Mouse (Mus musculus): ENCODE results near the gene Grm3. TPM values are rescaled to one million over a fixed set of nuclear protein-coding genes. Genes with fewer than 3 reads are reported as not detected.

Grm3 gene
- polyA plus RNA-seq, 1 experiment: not detected

- 49% methylated on average over 2 of the region's 2 CpGs for WGBS
- Histone ChIP-seq H3K4me3 (ENCODE audit: low read depth, low read length) (no peak overlapping the region), H3K27ac (ENCODE audit: insufficient read depth, low read depth, low read length) (no peak overlapping the region), H3K27me3 (ENCODE audit: control insufficient read depth, insufficient read depth, low read length) (no peaks in the 10 kb centered on the region), H3K36me3 (ENCODE audit: control insufficient read depth, insufficient read depth, low read length) (no peaks in the 10 kb centered on the region), H3K4me1 (ENCODE audit: control insufficient read depth, insufficient read depth, insufficient read length, low read length) (no peaks in the 10 kb centered on the region)
- no peak for TF ChIP-seq POLR2A (IDR thresholded peaks at IDR 0.05; ENCODE audit: low read depth, low read length)
- no peak for TF ChIP-seq CTCF (IDR thresholded peaks at IDR 0.05; ENCODE audit: extremely low read depth, insufficient read length, insufficient replicate concordance, low read depth, low read length)
Observed at GRCm38 (mm10) chr5:9683204-9683603, 41.8 kb downstream of the Grm3 start.

- Histone ChIP-seq H3K4me1 (ENCODE audit: control insufficient read depth, insufficient read depth, insufficient read length, low read length) (no peaks in the 10 kb centered on the region), H3K27me3 (ENCODE audit: control insufficient read depth, insufficient read depth, low read length) (no peaks in the 10 kb centered on the region), H3K4me3 (ENCODE audit: low read depth, low read length) (no peak overlapping the region), H3K27ac (ENCODE audit: insufficient read depth, low read depth, low read length) (no peak overlapping the region), H3K36me3 (ENCODE audit: control insufficient read depth, insufficient read depth, low read length) (no peaks in the 10 kb centered on the region)
- no peak for TF ChIP-seq CTCF (IDR thresholded peaks at IDR 0.05; ENCODE audit: extremely low read depth, insufficient read length, insufficient replicate concordance, low read depth, low read length)
- TF ChIP-seq POLR2A (IDR thresholded peaks at IDR 0.05; ENCODE audit: low read depth, low read length): no peak
- WGBS: 79% methylated on average over 1 of the region's 1 CpGs
Observed at GRCm38 (mm10) chr5:9669002-9669401, 56.0 kb downstream of the Grm3 start.

DNA sequence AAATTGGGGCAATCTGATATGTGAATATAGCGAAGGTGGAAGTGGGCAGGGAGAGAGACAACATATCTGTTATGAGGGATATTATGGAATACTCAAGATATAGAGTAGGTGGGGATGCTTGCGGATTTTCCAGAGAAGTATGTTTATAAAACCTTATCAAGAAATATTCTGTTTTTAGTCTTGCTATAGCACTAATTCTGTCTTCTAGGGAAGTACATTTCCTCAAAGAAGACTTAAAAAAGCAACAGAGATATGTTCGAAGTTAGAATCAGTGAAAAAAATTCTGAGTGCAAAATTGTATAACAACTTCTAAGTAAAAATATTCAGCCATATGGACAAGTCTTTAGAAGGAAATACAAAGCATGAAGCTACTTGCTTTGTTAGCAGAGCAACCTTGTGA, 61.6 kb downstream of the Grm3 start:
- H3K4me3 ChIP-seq (ENCODE audit: low read depth, low read length): no peak overlapping the region
- 79% methylated on average over 3 of the region's 3 CpGs for WGBS
- H3K27ac ChIP-seq (ENCODE audit: insufficient read depth, low read depth, low read length): no peak overlapping the region
- no peaks in the 10 kb centered on the region for H3K36me3 ChIP-seq (ENCODE audit: control insufficient read depth, insufficient read depth, low read length)
- no peaks in the 10 kb centered on the region for H3K27me3 ChIP-seq (ENCODE audit: control insufficient read depth, insufficient read depth, low read length)
- TF ChIP-seq CTCF (IDR thresholded peaks at IDR 0.05; ENCODE audit: extremely low read depth, insufficient read length, insufficient replicate concordance, low read depth, low read length): no peak
- TF ChIP-seq POLR2A (IDR thresholded peaks at IDR 0.05; ENCODE audit: low read depth, low read length): no peak
- no peaks in the 10 kb centered on the region for H3K4me1 ChIP-seq (ENCODE audit: control insufficient read depth, insufficient read depth, insufficient read length, low read length)

GRCm38 (mm10) chr5:9661870-9662589, 62.9 kb downstream of the Grm3 start:
- H3K27ac ChIP-seq (ENCODE audit: insufficient read depth, low read depth, low read length): no peak overlapping the region
- H3K4me3 ChIP-seq (ENCODE audit: low read depth, low read length): no peak overlapping the region
- no peaks in the 10 kb centered on the region for H3K27me3 ChIP-seq (ENCODE audit: control insufficient read depth, insufficient read depth, low read length)
- H3K4me1 ChIP-seq (ENCODE audit: control insufficient read depth, insufficient read depth, insufficient read length, low read length): no peaks in the 10 kb centered on the region
- WGBS: 66% methylated on average over 9 of the region's 9 CpGs
- TF ChIP-seq POLR2A (IDR thresholded peaks at IDR 0.05; ENCODE audit: low read depth, low read length): no peak
- TF ChIP-seq CTCF (IDR thresholded peaks at IDR 0.05; ENCODE audit: extremely low read depth, insufficient read length, insufficient replicate concordance, low read depth, low read length): no peak
- no peaks in the 10 kb centered on the region for H3K36me3 ChIP-seq (ENCODE audit: control insufficient read depth, insufficient read depth, low read length)

DNA sequence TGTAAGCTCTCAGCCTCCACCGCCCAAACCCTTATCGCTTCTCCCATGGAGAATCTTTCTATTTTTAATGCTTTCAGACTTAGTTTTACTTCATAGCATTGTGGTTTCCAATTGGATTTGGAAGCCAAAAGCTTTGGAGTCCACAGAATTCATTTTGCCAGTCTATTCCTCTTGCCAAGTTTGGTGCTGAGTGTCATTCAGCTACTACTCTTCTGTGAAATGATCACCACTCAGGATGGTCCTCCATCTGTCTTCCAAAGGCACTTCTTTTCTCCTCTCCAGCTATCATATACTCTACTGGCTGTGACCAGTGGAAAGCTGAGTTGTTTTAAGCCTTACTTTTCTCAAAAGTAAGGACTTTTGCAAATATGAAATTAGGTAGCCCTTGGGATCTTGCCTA, 86.4 kb downstream of the Grm3 start:
- no peaks in the 10 kb centered on the region for H3K4me1 ChIP-seq (ENCODE audit: control insufficient read depth, insufficient read depth, insufficient read length, low read length)
- no peaks in the 10 kb centered on the region for H3K36me3 ChIP-seq (ENCODE audit: control insufficient read depth, insufficient read depth, low read length)
- no peaks in the 10 kb centered on the region for H3K27me3 ChIP-seq (ENCODE audit: control insufficient read depth, insufficient read depth, low read length)
- no peak overlapping the region for H3K4me3 ChIP-seq (ENCODE audit: low read depth, low read length)
- 100% methylated on average over 2 of the region's 2 CpGs for WGBS
- no peak overlapping the region for H3K27ac ChIP-seq (ENCODE audit: insufficient read depth, low read depth, low read length)
- TF ChIP-seq CTCF (IDR thresholded peaks at IDR 0.05; ENCODE audit: extremely low read depth, insufficient read length, insufficient replicate concordance, low read depth, low read length) (no peak), POLR2A (IDR thresholded peaks at IDR 0.05; ENCODE audit: low read depth, low read length) (no peak)

DNA sequence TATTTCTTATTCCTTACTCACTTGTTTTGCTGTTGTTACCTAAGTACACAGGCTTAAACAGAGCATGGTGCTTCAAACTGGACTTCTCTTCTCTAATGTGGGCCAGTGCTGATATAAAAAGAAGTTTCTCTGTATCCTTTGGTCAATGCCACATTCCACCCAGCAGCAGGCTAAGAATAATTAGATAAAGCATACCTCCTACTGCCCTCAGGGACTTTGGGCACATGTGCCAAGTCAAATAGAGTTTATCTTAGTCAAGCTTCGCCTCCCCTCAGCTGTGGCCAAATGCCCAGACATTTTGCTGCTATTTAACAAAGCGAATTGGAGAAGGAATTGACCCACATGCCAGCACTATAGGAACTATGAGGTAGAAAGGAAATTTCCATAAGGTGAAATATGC, 97.8 kb downstream of the Grm3 start:
- WGBS: 35% methylated on average over 2 of the region's 2 CpGs

DNA sequence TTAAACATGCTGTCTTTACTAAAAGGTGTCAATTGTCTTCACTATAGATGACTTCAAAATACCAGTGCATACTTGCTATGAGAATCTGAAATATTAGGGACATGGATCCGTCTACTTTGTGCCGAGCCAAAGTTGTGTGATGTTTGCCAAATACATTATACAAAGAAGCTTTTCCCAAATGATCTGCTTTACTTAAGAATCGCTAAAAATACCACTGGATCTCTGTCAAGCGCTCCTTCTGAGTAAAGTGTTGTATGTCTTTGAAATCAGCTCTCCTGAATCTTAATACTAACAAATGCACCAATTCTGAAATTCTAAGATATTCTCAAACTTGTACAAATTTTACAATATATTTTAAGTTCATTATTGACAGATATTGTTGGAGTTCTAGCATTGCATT, 100.6 kb downstream of the Grm3 start:
- TF ChIP-seq CTCF (IDR thresholded peaks at IDR 0.05; ENCODE audit: extremely low read depth, insufficient read length, insufficient replicate concordance, low read depth, low read length) (no peak), POLR2A (IDR thresholded peaks at IDR 0.05; ENCODE audit: low read depth, low read length) (no peak)
- WGBS: 80% methylated on average over 4 of the region's 4 CpGs
- no peak overlapping the region for H3K4me3 ChIP-seq (ENCODE audit: low read depth, low read length)
- no peaks in the 10 kb centered on the region for H3K4me1 ChIP-seq (ENCODE audit: control insufficient read depth, insufficient read depth, insufficient read length, low read length)
- H3K27ac ChIP-seq (ENCODE audit: insufficient read depth, low read depth, low read length): no peak overlapping the region
- no peaks in the 10 kb centered on the region for H3K27me3 ChIP-seq (ENCODE audit: control insufficient read depth, insufficient read depth, low read length)
- H3K36me3 ChIP-seq (ENCODE audit: control insufficient read depth, insufficient read depth, low read length): no peaks in the 10 kb centered on the region

More for the DNA sequence above, 97.8 kb downstream of the Grm3 start:
- Histone ChIP-seq H3K4me3 (ENCODE audit: low read depth, low read length) (no peak overlapping the region), H3K27me3 (ENCODE audit: control insufficient read depth, insufficient read depth, low read length) (no peaks in the 10 kb centered on the region), H3K4me1 (ENCODE audit: control insufficient read depth, insufficient read depth, insufficient read length, low read length) (no peaks in the 10 kb centered on the region), H3K36me3 (ENCODE audit: control insufficient read depth, insufficient read depth, low read length) (no peaks in the 10 kb centered on the region), H3K27ac (ENCODE audit: insufficient read depth, low read depth, low read length) (no peak overlapping the region)
- TF ChIP-seq POLR2A (IDR thresholded peaks at IDR 0.05; ENCODE audit: low read depth, low read length) (no peak), CTCF (IDR thresholded peaks at IDR 0.05; ENCODE audit: extremely low read depth, insufficient read length, insufficient replicate concordance, low read depth, low read length) (no peak)

Data from small intestine, adult 2 months (tissue).